Mouse (Mus musculus): ENCODE data around the gene Arv1. TPM values are rescaled to one million over a fixed set of nuclear protein-coding genes. Genes with fewer than 3 reads are reported as not detected.

The Arv1 gene
- total and polyA plus RNA-seq, 2 experiments from 2014 or later: 10.7 to 11.0 TPM

- H3K27me3 ChIP-seq (ENCODE audit: control insufficient read depth, insufficient read depth, low read length): peaks cover 21% of the 10 kb centered on the region
- 61% methylated on average over 2 of the region's 2 CpGs for WGBS
- TF ChIP-seq CTCF (IDR thresholded peaks at IDR 0.05; ENCODE audit: low read depth): no peak
- no peak for TF ChIP-seq EP300 (IDR thresholded peaks at IDR 0.05; ENCODE audit: low read depth)
- H3K4me2 ChIP-seq (ENCODE audit: low read depth, low read length): no peak overlapping the region
- H3K27ac ChIP-seq (ENCODE audit: low read depth): no peak overlapping the region
- H3K4me1 ChIP-seq (ENCODE audit: control insufficient read depth, insufficient read depth): no peaks in the 10 kb centered on the region
- no peak overlapping the region for H3K4me3 ChIP-seq (ENCODE audit: low read depth, low read length)
- H3K9ac ChIP-seq (replicated peaks; ENCODE audit: low read depth, low read length): no peak overlapping the region
- ATAC-seq (ENCODE audit: insufficient read depth, low read depth): no peak
- H3K9me3 ChIP-seq (replicated peaks; ENCODE audit: control insufficient read depth, low read length): no peaks in the 10 kb centered on the region
- H3K36me3 ChIP-seq (replicated peaks; ENCODE audit: control insufficient read depth, insufficient read depth, low read length): no peaks in the 10 kb centered on the region
- no peak for DNase-seq (ENCODE audit: low spot score)
These were observed 34.2 kb downstream of the Arv1 start for GRCm38 (mm10) chr8:124756153-124756552.

DNA sequence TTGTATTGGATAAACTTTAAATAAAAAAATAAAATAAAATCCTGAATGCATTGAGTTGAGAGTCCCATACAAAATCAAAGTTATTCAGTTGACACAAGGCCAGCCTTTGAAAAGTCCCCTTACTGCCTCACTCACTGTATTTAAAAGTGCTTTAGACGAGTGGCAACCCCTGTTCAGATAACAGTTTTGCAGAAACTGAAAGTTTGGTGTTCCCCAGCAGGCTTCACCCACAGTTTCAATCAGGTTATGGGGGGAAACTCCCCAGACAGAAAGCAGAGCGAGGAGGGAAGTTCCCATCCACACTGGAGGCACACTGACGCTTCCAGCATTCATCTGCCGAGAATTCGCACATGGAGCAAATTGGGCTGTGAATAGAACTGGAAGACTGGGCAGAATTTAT lies 34.7 kb downstream of the Arv1 start:
- ATAC-seq (ENCODE audit: insufficient read depth, low read depth) (no peak), DNase-seq (ENCODE audit: low spot score) (no peak)
- Histone ChIP-seq H3K4me3 (ENCODE audit: low read depth, low read length) (no peak overlapping the region), H3K9me3 (replicated peaks; ENCODE audit: control insufficient read depth, low read length) (no peaks in the 10 kb centered on the region), H3K27me3 (ENCODE audit: control insufficient read depth, insufficient read depth, low read length) (peaks cover 17% of the 10 kb centered on the region), H3K4me1 (ENCODE audit: control insufficient read depth, insufficient read depth) (no peaks in the 10 kb centered on the region), H3K4me2 (ENCODE audit: low read depth, low read length) (no peak overlapping the region), H3K27ac (ENCODE audit: low read depth) (no peak overlapping the region), H3K36me3 (replicated peaks; ENCODE audit: control insufficient read depth, insufficient read depth, low read length) (no peaks in the 10 kb centered on the region), H3K9ac (replicated peaks; ENCODE audit: low read depth, low read length) (no peak overlapping the region)
- TF ChIP-seq EP300 (IDR thresholded peaks at IDR 0.05; ENCODE audit: low read depth): no peak
- no peak for TF ChIP-seq CTCF (IDR thresholded peaks at IDR 0.05; ENCODE audit: low read depth)
- 68% methylated on average over 5 of the region's 5 CpGs for WGBS

GRCm38 (mm10) chr8:124758544-124758943 lies 36.6 kb downstream of the Arv1 start:
- Histone ChIP-seq H3K27ac (ENCODE audit: low read depth) (no peak overlapping the region), H3K4me1 (ENCODE audit: control insufficient read depth, insufficient read depth) (no peaks in the 10 kb centered on the region), H3K4me3 (ENCODE audit: low read depth, low read length) (no peak overlapping the region), H3K9me3 (replicated peaks; ENCODE audit: control insufficient read depth, low read length) (no peaks in the 10 kb centered on the region), H3K36me3 (replicated peaks; ENCODE audit: control insufficient read depth, insufficient read depth, low read length) (no peaks in the 10 kb centered on the region), H3K9ac (replicated peaks; ENCODE audit: low read depth, low read length) (no peak overlapping the region), H3K4me2 (ENCODE audit: low read depth, low read length) (no peak overlapping the region), H3K27me3 (ENCODE audit: control insufficient read depth, insufficient read depth, low read length) (no peaks in the 10 kb centered on the region)
- no peak for DNase-seq (ENCODE audit: low spot score)
- WGBS: 38% methylated on average over 3 of the region's 3 CpGs
- no peak for ATAC-seq (ENCODE audit: insufficient read depth, low read depth)
- TF ChIP-seq EP300 (IDR thresholded peaks at IDR 0.05; ENCODE audit: low read depth): no peak
- peak; percentile 44 for TF ChIP-seq CTCF (IDR thresholded peaks at IDR 0.05; ENCODE audit: low read depth)

- Histone ChIP-seq H3K4me1 (ENCODE audit: control insufficient read depth, insufficient read depth) (no peaks in the 10 kb centered on the region), H3K36me3 (replicated peaks; ENCODE audit: control insufficient read depth, insufficient read depth, low read length) (no peaks in the 10 kb centered on the region), H3K9me3 (replicated peaks; ENCODE audit: control insufficient read depth, low read length) (no peaks in the 10 kb centered on the region), H3K4me2 (ENCODE audit: low read depth, low read length) (no peak overlapping the region), H3K27me3 (ENCODE audit: control insufficient read depth, insufficient read depth, low read length) (no peaks in the 10 kb centered on the region), H3K27ac (ENCODE audit: low read depth) (no peak overlapping the region), H3K4me3 (ENCODE audit: low read depth, low read length) (no peak overlapping the region), H3K9ac (replicated peaks; ENCODE audit: low read depth, low read length) (no peak overlapping the region)
- DNase-seq (ENCODE audit: low spot score) (no peak), ATAC-seq (ENCODE audit: insufficient read depth, low read depth) (no peak)
- 63% methylated on average over 7 of the region's 7 CpGs for WGBS
- no peak for TF ChIP-seq CTCF (IDR thresholded peaks at IDR 0.05; ENCODE audit: low read depth)
- TF ChIP-seq EP300 (IDR thresholded peaks at IDR 0.05; ENCODE audit: low read depth): no peak
These were observed 41.1 kb downstream of the Arv1 start for GRCm38 (mm10) chr8:124763061-124763460.

- H3K9ac ChIP-seq (replicated peaks; ENCODE audit: low read depth, low read length): no peak overlapping the region
- H3K4me1 ChIP-seq (ENCODE audit: control insufficient read depth, insufficient read depth): peaks cover 3% of the 10 kb centered on the region; the same call in 1 of the 2 replicates
- H3K27ac ChIP-seq (ENCODE audit: low read depth): no peak overlapping the region
- DNase-seq (ENCODE audit: low spot score) (no peak), ATAC-seq (ENCODE audit: insufficient read depth, low read depth) (no peak)
- WGBS: 74% methylated on average over 2 of the region's 2 CpGs
- no peak overlapping the region for H3K4me3 ChIP-seq (ENCODE audit: low read depth, low read length)
- no peaks in the 10 kb centered on the region for H3K9me3 ChIP-seq (replicated peaks; ENCODE audit: control insufficient read depth, low read length)
- TF ChIP-seq EP300 (IDR thresholded peaks at IDR 0.05; ENCODE audit: low read depth): no peak
- no peak for TF ChIP-seq CTCF (IDR thresholded peaks at IDR 0.05; ENCODE audit: low read depth)
- no peak overlapping the region for H3K4me2 ChIP-seq (ENCODE audit: low read depth, low read length)
- no peaks in the 10 kb centered on the region for H3K36me3 ChIP-seq (replicated peaks; ENCODE audit: control insufficient read depth, insufficient read depth, low read length)
- peaks cover 13% of the 10 kb centered on the region for H3K27me3 ChIP-seq (ENCODE audit: control insufficient read depth, insufficient read depth, low read length)
These were observed 50.5 kb downstream of the Arv1 start for GRCm38 (mm10) chr8:124772389-124772788.

GRCm38 (mm10) chr8:124775695-124776094 lies 53.8 kb downstream of the Arv1 start:
- Histone ChIP-seq H3K9me3 (replicated peaks; ENCODE audit: control insufficient read depth, low read length) (no peaks in the 10 kb centered on the region), H3K27ac (ENCODE audit: low read depth) (no peak overlapping the region), H3K27me3 (ENCODE audit: control insufficient read depth, insufficient read depth, low read length) (peaks cover 13% of the 10 kb centered on the region), H3K4me3 (ENCODE audit: low read depth, low read length) (no peak overlapping the region), H3K4me1 (ENCODE audit: control insufficient read depth, insufficient read depth) (peaks cover 7% of the 10 kb centered on the region; the same call in 1 of the 2 replicates), H3K4me2 (ENCODE audit: low read depth, low read length) (peak overlapping the region; percentile 31; the same call in 1 of the 2 replicates), H3K36me3 (replicated peaks; ENCODE audit: control insufficient read depth, insufficient read depth, low read length) (no peaks in the 10 kb centered on the region), H3K9ac (replicated peaks; ENCODE audit: low read depth, low read length) (no peak overlapping the region)
- ATAC-seq (ENCODE audit: insufficient read depth, low read depth): peak; percentile 34; the same call in 1 of the 2 replicates
- 18% methylated on average over 16 of the region's 16 CpGs for WGBS
- TF ChIP-seq EP300 (IDR thresholded peaks at IDR 0.05; ENCODE audit: low read depth) (no peak), CTCF (IDR thresholded peaks at IDR 0.05; ENCODE audit: low read depth) (peak; percentile 72)
- DNase-seq (ENCODE audit: low spot score): peak; percentile 67
